Mouse (Mus musculus) layer of hippocampus, adult 11-12 months (tissue): ENCODE results near the gene Olfr116.

Experiments used
- DNase-seq: peaks from one replicate; pipeline ENCODE4 v3.0.0; 2022; ENCODE audit warnings: low spot score

Gene Olfr116

DNA sequence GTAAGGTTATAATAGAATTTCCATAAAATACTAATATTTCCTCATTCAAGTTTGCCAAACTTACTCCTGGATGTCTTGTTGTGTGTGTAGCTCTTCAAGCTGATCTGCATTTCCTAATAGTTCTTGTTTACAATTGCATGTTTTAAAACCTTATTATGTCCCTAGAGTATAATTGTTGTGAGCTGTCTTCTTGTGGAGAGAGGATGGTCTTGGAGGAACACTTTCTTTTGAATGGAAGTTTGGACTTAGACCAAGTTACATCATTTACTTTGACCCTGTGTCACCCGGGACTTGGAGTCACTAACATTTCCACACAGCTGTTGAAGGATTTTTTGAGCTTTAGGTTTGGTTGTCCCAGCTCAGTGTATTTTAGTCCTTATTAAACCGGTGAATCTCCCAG is at the start of gene Olfr116, which contains the start of gene Olfr115:
TSS of gene Olfr116 (minus strand) at position 191 of the 400 bp plus-strand sequence.
TSS of gene Olfr115 (minus strand) at position 101 of the 400 bp plus-strand sequence.
- no peak for DNase-seq

DNA sequence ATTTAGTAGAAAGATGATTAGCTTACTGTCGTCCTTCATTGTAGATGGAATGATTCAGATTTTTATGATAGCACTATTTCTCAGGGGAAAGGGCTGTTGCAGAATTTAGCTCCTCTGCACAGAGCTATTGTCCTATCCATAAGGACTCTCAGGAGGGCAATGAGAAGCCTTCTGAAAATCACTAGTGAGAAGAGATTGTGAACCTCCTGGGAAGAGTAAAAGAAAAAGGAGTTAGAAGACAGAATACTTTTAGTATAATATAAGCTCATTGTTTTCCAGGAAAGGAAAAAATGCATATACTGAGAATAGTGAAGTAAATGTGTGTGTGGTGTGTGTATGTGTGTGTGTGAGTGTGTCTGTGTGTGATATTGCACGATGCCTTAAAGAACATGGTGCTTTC is 39.7 kb upstream of the Olfr116 start, which contains the start of gene Olfr118:
TSS of gene Olfr118 (plus strand) at position 301 of the 400 bp plus-strand sequence.
- DNase-seq = no peak

DNA sequence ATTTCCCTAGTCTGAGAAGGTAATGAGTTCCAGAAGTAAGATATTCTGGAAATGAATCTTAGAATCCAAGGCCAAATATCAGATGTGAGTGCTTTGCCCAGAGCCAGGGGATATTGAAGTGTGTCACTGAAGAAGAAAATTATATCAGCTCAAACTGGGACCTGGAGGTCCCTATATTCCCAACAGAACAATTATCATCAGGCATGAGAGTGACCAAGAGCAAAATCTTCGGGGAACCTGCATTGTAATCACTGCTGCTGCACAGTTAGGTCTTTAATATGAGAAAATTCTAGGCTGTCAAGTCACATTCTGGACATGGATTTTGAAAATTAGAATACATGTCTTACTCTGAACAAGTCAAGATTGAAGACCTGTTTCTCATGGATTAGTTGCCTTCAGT is 36.7 kb upstream of the Olfr116 start, which contains the start of gene Olfr117:
TSS of gene Olfr117 (minus strand) at position 101 of the 400 bp plus-strand sequence.
- DNase-seq = no peak

DNA sequence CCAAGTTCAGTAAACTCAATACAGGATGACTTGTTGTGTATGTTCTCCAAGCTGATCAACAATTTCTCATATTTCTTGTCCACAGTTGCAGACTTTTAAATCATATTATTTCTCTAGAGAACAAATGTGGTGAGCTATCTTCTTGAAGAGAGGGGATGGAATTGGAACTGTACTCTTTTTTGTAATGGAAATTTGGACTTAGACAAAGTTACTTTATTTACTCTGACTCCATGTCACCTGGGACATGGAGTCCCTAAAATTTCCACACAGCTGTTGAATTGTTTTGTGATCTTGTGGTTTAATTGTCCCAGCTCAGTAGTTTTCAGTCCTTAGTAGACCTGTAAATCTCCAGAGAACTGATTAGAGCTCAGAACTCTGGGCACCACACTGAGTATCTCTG is 34.4 kb downstream of the Olfr116 start, which contains the start of gene Olfr114:
TSS of gene Olfr114 (minus strand) at position 101 of the 400 bp plus-strand sequence.
- no peak for DNase-seq

- no peak for DNase-seq
These were observed 49.4 kb downstream of the Olfr116 start, which contains the start of gene Olfr113 for GRCm38 (mm10) chr17:37577563-37577962. Olfr113 (minus strand) TSS chr17:37577663.
